Mouse (Mus musculus) inflammation-experienced regulatory T-cells, adult 16 weeks (primary cell): ENCODE measurements around the gene Sim1. TPM values are rescaled to one million over a fixed set of nuclear protein-coding genes. Genes with fewer than 3 reads are reported as not detected.

ENCODE experiments used
- polyA plus RNA-seq: library from polyadenylated mRNA; unstranded; fragments of 100-300 nt; shearing (Covaris generic); gene quantifications from one replicate; pipeline ENCODE4 v1.2.1, GENCODE M21; 2017

The Sim1 gene
- not detected for polyA plus RNA-seq

GRCm38 (mm10) chr10:50894170-50894991 lies at the start of gene Sim1:
Gene Sim1 (plus strand): TSS chr10:50894754.

